9 mouse cellular contexts compared by ENCODE assay signal in the genomic region with DNA sequence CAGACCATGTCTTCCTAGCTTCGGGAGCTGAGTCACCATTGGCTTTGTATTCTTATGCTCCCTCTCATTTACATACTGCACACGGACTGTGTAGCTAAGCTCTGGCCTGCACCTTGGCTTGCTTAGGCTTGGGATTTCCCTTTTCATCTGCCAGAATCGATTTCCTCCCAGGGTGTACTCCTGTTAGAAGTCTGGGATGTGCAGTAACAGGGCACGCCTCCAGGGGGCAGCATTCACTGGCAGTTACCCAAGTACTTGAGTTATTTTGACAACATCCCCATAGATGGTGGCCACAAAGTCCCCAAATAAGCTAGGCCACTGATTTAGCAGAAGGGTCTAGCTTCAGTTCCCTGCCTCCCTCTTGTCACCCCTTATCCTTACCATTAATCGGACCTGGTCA.
DNase-seq lines count a peak whose midpoint lies in the region; ATAC-seq and TF ChIP-seq lines count a peak whose summit lies in the region.
"Had no signal": no experiment of that assay in that cellular context is flagged by ENCODE, and none has a peak within 500 bp of the region (broad histone marks: within the 10 kb centered on the region; RNA-seq: fewer than 3 reads in every experiment).

No protein-coding gene starts in this region.

- peak; percentile 72 for TF ChIP-seq CTCF in kidney, adult 2 months (conservative IDR thresholded peaks at IDR 0.05; ENCODE audit: insufficient read depth, insufficient read length, low read depth, low read length)
- TF ChIP-seq CTCF in cortical plate, adult 2 months (IDR thresholded peaks at IDR 0.05; ENCODE audit: extremely low read depth, insufficient read depth, low read length), result peak; percentile 67

- no peaks in the 10 kb centered on the region for H3K9me3 ChIP-seq in kidney, embryonic 15.5 days (replicated peaks)

- no peak overlapping the region for H3K27ac ChIP-seq in kidney, adult 2 months (ENCODE audit: insufficient read depth, low read depth, low read length)
- H3K27ac ChIP-seq in kidney, embryonic 15.5 days, result no peak overlapping the region
- no peak overlapping the region for H3K27ac ChIP-seq in cortical plate, adult 2 months (ENCODE audit: insufficient read depth, low read length)

- WGBS in kidney, adult 2 months, result 48% methylated on average over 5 of the region's 5 CpGs
- 57% methylated on average over 5 of the region's 5 CpGs for WGBS in kidney, embryonic 15.5 days

- no peaks in the 10 kb centered on the region for H3K4me1 ChIP-seq in kidney, adult 2 months (ENCODE audit: control insufficient read depth, insufficient read depth, low read length)
- H3K4me1 ChIP-seq in kidney, embryonic 15.5 days, result no peaks in the 10 kb centered on the region
- no peaks in the 10 kb centered on the region for H3K4me1 ChIP-seq in cortical plate, adult 2 months (ENCODE audit: control insufficient read depth, insufficient read depth, low read length)

- no peak for TF ChIP-seq POLR2A in kidney, adult 2 months (IDR thresholded peaks at IDR 0.05; ENCODE audit: low read depth, low read length)
- TF ChIP-seq POLR2A in cortical plate, adult 2 months (IDR thresholded peaks at IDR 0.05; ENCODE audit: extremely low read depth, insufficient read depth, low read length), result no peak

- no peak overlapping the region for H3K4me2 ChIP-seq in kidney, embryonic 15.5 days

- ATAC-seq in kidney, embryonic 15.5 days (replicated peaks; ENCODE audit: low FRiP score), result no peak

- H3K36me3 ChIP-seq in kidney, adult 2 months (ENCODE audit: control insufficient read depth, insufficient read depth, low read length), result no peaks in the 10 kb centered on the region
- no peaks in the 10 kb centered on the region for H3K36me3 ChIP-seq in kidney, embryonic 15.5 days

- no peaks in the 10 kb centered on the region for H3K27me3 ChIP-seq in kidney, adult 2 months (replicated peaks; ENCODE audit: control insufficient read depth, insufficient read depth, low read length)
- no peaks in the 10 kb centered on the region for H3K27me3 ChIP-seq in kidney, embryonic 15.5 days

- H3K9ac ChIP-seq in kidney, embryonic 15.5 days, result no peak overlapping the region

- peak; percentile 25 for DNase-seq in kidney, adult 2 months
- peak; percentile 54 for DNase-seq in adrenal gland, postnatal 10 days
- peak; percentile 48 to 62 for DNase-seq in layer of hippocampus, postnatal 10 days (ENCODE audit: low spot score in 2 of 2)
- DNase-seq in lung, postnatal 36 days, result peak; percentile 47
- peak; percentile 20 to 70 for DNase-seq in spleen, postnatal 4 days (ENCODE audit: low spot score in 2 of 2)
- no peak for DNase-seq in MN1 (ENCODE audit: low spot score)

- no peak overlapping the region for H3K4me3 ChIP-seq in kidney, adult 2 months (ENCODE audit: insufficient read depth, low read depth, low read length)
- no peak overlapping the region for H3K4me3 ChIP-seq in kidney, embryonic 15.5 days (replicated peaks)
- H3K4me3 ChIP-seq in cortical plate, adult 2 months (ENCODE audit: insufficient read depth, low read length), result no peak overlapping the region
- H3K4me3 ChIP-seq: myocyte had no signal
